Mouse (Mus musculus) thymus, postnatal 10 days (tissue): ENCODE data around the gene Ksr2.

Source experiments
- DNase-seq, 2 experiments: peaks; one replicate each; pipeline ENCODE4 v3.0.0; 2021; ENCODE audit warnings: low spot score in 2 of 2

Gene Ksr2

GRCm38 (mm10) chr5:117781178-117781577 is 367.4 kb downstream of the Ksr2 start:
- DNase-seq = no peak

- no peak for DNase-seq
These were observed 376.3 kb downstream of the Ksr2 start for GRCm38 (mm10) chr5:117790071-117790470.

GRCm38 (mm10) chr5:117791875-117792274 is 378.1 kb downstream of the Ksr2 start:
- no peak for DNase-seq

GRCm38 (mm10) chr5:117800849-117801248 is 387.0 kb downstream of the Ksr2 start:
- DNase-seq = no peak

GRCm38 (mm10) chr5:117802071-117802521 is 388.3 kb downstream of the Ksr2 start:
- DNase-seq = no peak

GRCm38 (mm10) chr5:117803551-117803950 is 389.8 kb downstream of the Ksr2 start:
- no peak for DNase-seq

GRCm38 (mm10) chr5:117810930-117811329 is 397.1 kb downstream of the Ksr2 start:
- no peak for DNase-seq

- DNase-seq = no peak
These were observed 405.0 kb downstream of the Ksr2 start for GRCm38 (mm10) chr5:117818800-117819199.

GRCm38 (mm10) chr5:117820445-117820844 is 406.6 kb downstream of the Ksr2 start:
- no peak for DNase-seq

GRCm38 (mm10) chr5:117823811-117824210 is 410.0 kb downstream of the Ksr2 start:
- DNase-seq = no peak

- DNase-seq = no peak
These were observed 410.7 kb downstream of the Ksr2 start for GRCm38 (mm10) chr5:117824486-117824885.
